Mouse (Mus musculus): ENCODE measurements around the gene Nkapl. TPM values are rescaled to one million over a fixed set of nuclear protein-coding genes. Genes with fewer than 3 reads are reported as not detected.

Nkapl gene
- total and polyA plus RNA-seq, 3 experiments = 0.12 to 0.17 TPM; not detected in 1

DNA sequence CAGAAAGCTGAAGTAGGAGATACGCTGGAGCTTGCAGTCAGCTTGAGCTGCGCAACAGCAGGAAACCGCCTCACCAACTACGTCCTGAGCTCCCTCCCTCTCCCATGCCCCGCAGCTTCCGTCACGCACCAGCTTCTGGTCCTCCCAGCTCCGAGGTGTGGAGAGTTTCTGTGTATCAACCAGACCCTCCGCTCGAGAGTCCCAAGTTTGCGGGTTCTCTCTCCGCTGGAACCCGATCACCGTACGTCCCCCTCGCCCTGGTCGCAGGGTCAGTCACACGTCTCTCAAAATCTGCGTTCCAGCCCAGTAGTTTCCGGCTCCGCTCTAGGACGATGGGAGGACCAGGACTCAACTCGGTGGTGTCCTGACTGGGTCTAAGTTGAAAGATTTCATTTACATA is 14.9 kb downstream of the Nkapl start, which contains the start of gene Zscan26 (continued):
- TF ChIP-seq E2F4 (IDR thresholded peaks at IDR 0.05; ENCODE audit: borderline replicate concordance, low read depth, low read length) (no peak), KAT2A (conservative IDR thresholded peaks at IDR 0.05; ENCODE audit: low read depth, low read length) (peak; percentile 50; the same call in 1 of the 2 replicates), JUND (IDR thresholded peaks at IDR 0.05; ENCODE audit: low read depth, low read length) (0 out of 2 replicates have a peak, but pooled peaks have one; percentile 13), SIN3A (IDR thresholded peaks at IDR 0.05; ENCODE audit: low read length) (peak; percentile 75)

DNA sequence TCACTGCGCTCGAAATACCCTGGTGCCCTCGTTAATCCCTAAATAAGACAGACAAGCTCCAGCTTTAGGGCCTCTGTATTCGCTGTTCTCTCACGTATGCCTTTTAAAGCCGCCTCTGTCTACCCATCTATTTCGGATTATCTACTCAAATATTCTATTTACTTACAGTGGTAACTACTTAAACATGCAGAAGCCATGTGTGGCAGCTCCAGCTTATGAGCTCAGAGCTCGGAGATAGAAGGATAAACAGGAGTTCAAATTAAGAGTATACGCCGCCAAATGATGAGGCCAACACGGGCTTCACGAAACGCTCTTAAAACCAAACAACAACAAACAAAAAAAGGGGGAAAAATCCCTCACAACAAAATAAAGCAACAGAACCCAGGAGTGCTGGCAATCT is 15.3 kb downstream of the Nkapl start:
- H3K4me1 ChIP-seq (ENCODE audit: control insufficient read depth in 1 of 2, insufficient read depth in 2 of 2, low read length in 2 of 2) = peaks cover 3 to 6% of the 10 kb centered on the region in 2 experiments; a peak in 2 of 4 replicates
- H3K4me3 ChIP-seq (ENCODE audit: control insufficient read depth in 1 of 2, insufficient read depth in 1 of 2, low read depth in 2 of 2, low read length in 2 of 2) = peak overlapping the region; percentile 65 to 87
- no peaks in the 10 kb centered on the region for H3K9me3 ChIP-seq (replicated peaks; ENCODE audit: insufficient read depth, low read length)
- H3K27me3 ChIP-seq (ENCODE audit: control insufficient read depth in 1 of 2, insufficient read depth in 2 of 2, low read length in 2 of 2) = peaks cover 2 to 3% of the 10 kb centered on the region in 2 experiments; a peak in 3 of 4 replicates
- peaks cover 0 to 8% of the 10 kb centered on the region in 2 experiments; a peak in 2 of 4 replicates for H3K36me3 ChIP-seq (ENCODE audit: control insufficient read depth in 1 of 2, insufficient read depth in 2 of 2, low read length in 2 of 2)
- TF ChIP-seq ETS1 (IDR thresholded peaks at IDR 0.05; ENCODE audit: low read depth, low read length) (no peak), RCOR1 (IDR thresholded peaks at IDR 0.05; ENCODE audit: low read depth, low read length) (no peak), MYC (IDR thresholded peaks at IDR 0.05; ENCODE audit: low read depth, low read length) (no peak), UBTF (IDR thresholded peaks at IDR 0.05; ENCODE audit: borderline replicate concordance, insufficient read depth, low read depth, low read length) (no peak), RAD21 (IDR thresholded peaks at IDR 0.05; ENCODE audit: low read depth, low read length) (no peak), MAZ (IDR thresholded peaks at IDR 0.05; ENCODE audit: low read depth, low read length) (no peak), MEF2A (IDR thresholded peaks at IDR 0.05; ENCODE audit: extremely low read depth, insufficient replicate concordance, low read depth, low read length, poor library complexity, severe bottlenecking) (no peak)
- peak overlapping the region; percentile 73 for H3K9ac ChIP-seq (ENCODE audit: control insufficient read depth, low read depth, low read length, poor library complexity, severe bottlenecking)
- no peak for DNase-seq (ENCODE audit: low read depth, low spot score)
- peaks cover 2% of the 10 kb centered on the region for H3K79me2 ChIP-seq (ENCODE audit: control insufficient read depth, insufficient read depth, low read length, poor library complexity)
- no peak overlapping the region for H3K27ac ChIP-seq (ENCODE audit: control insufficient read depth, low read depth, low read length)

DNA sequence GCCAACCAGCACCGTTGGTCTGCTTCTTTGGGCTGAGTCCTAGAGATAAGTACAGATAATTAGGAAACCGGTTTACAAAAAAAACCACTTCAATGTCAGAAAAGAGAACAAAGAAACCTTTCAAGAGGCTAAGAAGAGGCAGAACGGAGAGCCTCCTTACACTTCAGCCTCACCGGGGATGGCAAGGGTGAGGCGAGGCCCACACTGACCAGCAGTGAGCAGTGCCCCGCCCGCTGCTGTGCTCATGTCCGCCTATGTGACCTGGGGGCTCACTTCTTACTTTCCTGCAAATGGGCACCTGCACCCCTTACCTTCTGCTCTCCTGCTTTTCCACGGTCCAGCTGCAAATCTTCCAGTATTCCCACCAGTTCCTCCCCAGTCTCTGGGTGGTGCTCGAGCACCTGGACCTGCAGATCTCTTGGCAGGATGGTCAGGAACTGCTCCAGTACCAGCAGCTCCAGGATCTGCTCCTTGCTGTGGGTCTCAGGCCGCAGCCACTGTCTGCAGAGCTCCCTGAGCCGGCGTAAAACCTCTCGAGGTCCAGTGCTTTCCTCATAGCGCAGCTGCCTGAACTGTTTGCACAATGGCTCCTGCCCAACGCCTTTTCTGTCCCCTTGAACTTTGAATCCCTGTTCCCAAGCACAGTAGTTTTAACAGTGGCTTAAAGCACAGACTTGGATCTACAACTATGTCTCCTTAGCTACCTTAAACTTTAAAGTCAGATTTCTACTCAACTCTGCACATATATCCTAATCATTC is 20.3 kb downstream of the Nkapl start:
- no peak overlapping the region for H3K4me3 ChIP-seq (ENCODE audit: control insufficient read depth in 1 of 2, insufficient read depth in 1 of 2, low read depth in 2 of 2, low read length in 2 of 2)
- H3K79me2 ChIP-seq (ENCODE audit: control insufficient read depth, insufficient read depth, low read length, poor library complexity) = peaks cover 2% of the 10 kb centered on the region
- H3K4me1 ChIP-seq (ENCODE audit: control insufficient read depth in 1 of 2, insufficient read depth in 2 of 2, low read length in 2 of 2) = peaks cover 3 to 6% of the 10 kb centered on the region in 2 experiments; a peak in 2 of 4 replicates
- peaks cover 3 to 4% of the 10 kb centered on the region in 2 experiments; a peak in 1 of 4 replicates for H3K36me3 ChIP-seq (ENCODE audit: control insufficient read depth in 1 of 2, insufficient read depth in 2 of 2, low read length in 2 of 2)
- H3K27ac ChIP-seq (ENCODE audit: control insufficient read depth, low read depth, low read length) = no peak overlapping the region
- TF ChIP-seq MEF2A (IDR thresholded peaks at IDR 0.05; ENCODE audit: extremely low read depth, insufficient replicate concordance, low read depth, low read length, poor library complexity, severe bottlenecking) (no peak), NELFE (IDR thresholded peaks at IDR 0.05; ENCODE audit: low read depth, low read length) (no peak), POLR2AphosphoS2 (IDR thresholded peaks at IDR 0.05; ENCODE audit: low read length) (no peak), TAL1 (IDR thresholded peaks at IDR 0.05; ENCODE audit: low read length) (no peak), POLR2A (IDR thresholded peaks at IDR 0.05; ENCODE audit: control insufficient read depth in 1 of 2, insufficient read depth in 1 of 2, low read depth in 1 of 2, low read length in 2 of 2, poor library complexity in 1 of 2) (no peak), KAT2A (conservative IDR thresholded peaks at IDR 0.05; ENCODE audit: low read depth, low read length) (no peak)
- DNase-seq (ENCODE audit: low read depth, low spot score) = no peak
- no peaks in the 10 kb centered on the region for H3K27me3 ChIP-seq (ENCODE audit: control insufficient read depth in 1 of 2, insufficient read depth in 2 of 2, low read length in 2 of 2)
- H3K9ac ChIP-seq (ENCODE audit: control insufficient read depth, low read depth, low read length, poor library complexity, severe bottlenecking) = no peak overlapping the region
- H3K9me3 ChIP-seq (replicated peaks; ENCODE audit: insufficient read depth, low read length) = no peaks in the 10 kb centered on the region

Measured in MEL (cell line).